ENCODE assay signal across 8 mouse cellular contexts in the genomic region with DNA sequence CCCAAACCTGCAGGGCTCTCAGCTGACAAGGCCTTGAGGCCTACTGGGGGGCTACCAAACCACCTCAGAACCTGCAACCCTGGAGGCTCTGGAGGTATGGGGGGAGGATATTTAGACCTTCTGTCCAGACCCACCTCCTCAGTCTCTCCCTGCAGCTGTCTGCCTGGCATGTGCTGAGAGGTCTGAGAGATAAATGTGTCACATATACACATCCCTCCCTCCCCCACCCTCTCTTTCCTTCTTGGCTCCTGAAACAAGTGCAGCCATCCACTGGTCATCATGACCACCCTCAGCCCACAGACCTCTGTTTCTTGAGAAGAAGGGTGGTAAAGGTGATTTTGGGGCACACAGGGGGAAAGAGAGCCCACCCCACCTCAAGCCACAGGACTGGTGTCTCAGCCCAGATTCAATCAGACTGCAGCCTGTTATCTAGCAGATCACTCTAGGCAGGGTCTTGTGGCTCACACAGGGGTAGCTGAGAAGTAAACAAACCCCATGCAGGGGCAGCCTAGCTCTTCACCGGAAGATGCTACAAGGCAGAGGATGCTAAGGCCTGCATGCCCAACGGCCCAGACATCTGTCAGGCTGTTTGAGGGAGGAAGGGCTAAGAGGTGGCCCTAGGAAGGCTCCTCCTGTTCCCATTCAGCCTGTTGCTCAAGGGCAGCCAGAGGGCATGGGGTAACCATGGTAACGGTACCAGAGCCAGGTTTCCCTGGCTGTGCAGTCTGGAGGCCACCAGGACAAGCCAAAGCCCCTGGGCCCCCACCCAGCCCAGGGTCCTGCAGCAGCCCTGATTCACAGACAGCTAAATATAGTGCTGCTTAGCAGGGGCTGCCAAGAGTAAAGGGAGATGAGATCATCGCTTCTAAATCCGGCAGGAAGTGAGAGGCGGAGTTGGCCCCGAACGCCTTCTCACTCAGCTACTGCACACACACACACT. TPM values are rescaled to one million over a fixed set of nuclear protein-coding genes. Genes with fewer than 3 reads are reported as not detected.
DNase-seq lines count a peak whose midpoint lies in the region; ATAC-seq and TF ChIP-seq lines count a peak whose summit lies in the region.

No protein-coding gene starts in this region.

- peaks cover 23% of the 10 kb centered on the region for H3K4me1 ChIP-seq in hindbrain, embryonic 15.5 days (replicated peaks)
- peaks cover 26% of the 10 kb centered on the region; the same call in 1 of the 2 replicates for H3K4me1 ChIP-seq in lung, postnatal 0 days (ENCODE audit: insufficient read depth, low read depth, low read length)

- ATAC-seq in hindbrain, embryonic 15.5 days (ENCODE audit: low FRiP score, low read depth): peak; percentile 89
- ATAC-seq in lung, postnatal 0 days: peak; percentile 92

- no peak for TF ChIP-seq CTCF in gastrocnemius, adult 2 months (IDR thresholded peaks at IDR 0.05)
- no peak for TF ChIP-seq CTCF in lung, postnatal 0 days (IDR thresholded peaks at IDR 0.05)

- no peaks in the 10 kb centered on the region for H3K9me3 ChIP-seq in hindbrain, embryonic 15.5 days
- H3K9me3 ChIP-seq in lung, postnatal 0 days (ENCODE audit: low read length): no peaks in the 10 kb centered on the region

- DNase-seq in adipocyte (ENCODE audit: low spot score): peak; percentile 82
- peak; percentile 58 to 78 for DNase-seq in cerebellum, postnatal 4 days (ENCODE audit: low spot score in 2 of 2)
- DNase-seq in gastrocnemius, adult 2 months: peak; percentile 89
- peak; percentile 45 to 64 for DNase-seq in layer of hippocampus, postnatal 25 days (ENCODE audit: extremely low spot score in 1 of 2, low spot score in 1 of 2)
- peak; percentile 93 for DNase-seq in lung, postnatal 0 days (ENCODE audit: low spot score)
- peak; percentile 32 for DNase-seq in ovary, postnatal 10 days (ENCODE audit: low spot score)
- DNase-seq in thymus, postnatal 25 days: peak; percentile 69

- H3K27ac ChIP-seq in gastrocnemius, adult 2 months: peak overlapping the region; percentile 87
- H3K27ac ChIP-seq in hindbrain, embryonic 15.5 days (replicated peaks): peak overlapping the region; percentile 67
- peak overlapping the region; percentile 69 for H3K27ac ChIP-seq in lung, postnatal 0 days (ENCODE audit: low read length)

- 11% methylated on average over 8 of the region's 8 CpGs for WGBS in hindbrain, embryonic 15.5 days
- WGBS in lung, postnatal 0 days: 3% methylated on average over 8 of the region's 8 CpGs

- peak; percentile 54; the same call in 1 of the 2 replicates for TF ChIP-seq EP300 in lung, postnatal 0 days (IDR thresholded peaks at IDR 0.05)

- H3K27me3 ChIP-seq in hindbrain, embryonic 15.5 days: no peaks in the 10 kb centered on the region
- no peaks in the 10 kb centered on the region for H3K27me3 ChIP-seq in lung, postnatal 0 days (replicated peaks; ENCODE audit: insufficient read depth, low read length)

- H3K36me3 ChIP-seq in hindbrain, embryonic 15.5 days: no peaks in the 10 kb centered on the region; the same call in 1 of the 2 replicates
- no peaks in the 10 kb centered on the region for H3K36me3 ChIP-seq in lung, postnatal 0 days (ENCODE audit: insufficient read depth, low read length)

- H3K4me2 ChIP-seq in hindbrain, embryonic 15.5 days: no peak overlapping the region
- no peak overlapping the region for H3K4me2 ChIP-seq in lung, postnatal 0 days (replicated peaks; ENCODE audit: low read depth, low read length)

- 0 out of 2 replicates have a peak overlapping the region, but pooled peaks have one; percentile 15 for H3K9ac ChIP-seq in hindbrain, embryonic 15.5 days
- no peak overlapping the region for H3K9ac ChIP-seq in lung, postnatal 0 days (replicated peaks; ENCODE audit: low read depth)

- intact Hi-C loops in gastrocnemius, adult 2 months (cut with DNase I): no loop called here

- H3K4me3 ChIP-seq in gastrocnemius, adult 2 months: peak overlapping the region; percentile 2; the same call in 1 of the 2 replicates
- H3K4me3 ChIP-seq in hindbrain, embryonic 15.5 days: no peak overlapping the region
- H3K4me3 ChIP-seq in lung, postnatal 0 days (ENCODE audit: low read depth, low read length): no peak overlapping the region

RNA-seq across cellular contexts. Expression of a gene that starts 44.6 kb away (rescaled TPM):
- 10 to 100 TPM; 37.0 to 46.7 TPM for total RNA-seq in gastrocnemius, adult 2 months (2021)
- polyA plus RNA-seq in hindbrain, embryonic 15.5 days (2015; fragmentation: Nextera tagmentation; extraction: Ambion mirVana): 89.5 and 93.7 TPM in 2 replicates
- 10 to 100 TPM; 70.2 to 73.0 TPM for total RNA-seq in layer of hippocampus, postnatal 25 days (2021)
- 40.2 and 40.9 TPM in 2 replicates for polyA plus RNA-seq in lung, postnatal 0 days (2015; fragmentation: Nextera tagmentation; extraction: Ambion mirVana)

RNA-seq across cellular contexts. Expression of a gene that starts 50.2 kb away (rescaled TPM):
- 1 to 10 TPM; 1.8 to 7.8 TPM for total RNA-seq in gastrocnemius, adult 2 months (2021)
- 5.7 and 5.8 TPM in 2 replicates for polyA plus RNA-seq in hindbrain, embryonic 15.5 days (2015; fragmentation: Nextera tagmentation; extraction: Ambion mirVana)
- total RNA-seq in layer of hippocampus, postnatal 25 days (2021): 1 to 10 TPM; 1.8 to 3.9 TPM
- polyA plus RNA-seq in lung, postnatal 0 days (2015; fragmentation: Nextera tagmentation; extraction: Ambion mirVana): 1.2 and 2.1 TPM in 2 replicates

Comparison
In these comparisons a context has a peak if more than half of its experiments do, and no peak if none do; other contexts are left out.
1. DNase-seq: peak in every context shown above with its lines; median percentile 93 in lung, postnatal 0 days; 89 in gastrocnemius, adult 2 months; 82 in adipocyte; 69 in thymus, postnatal 25 days; 68 in cerebellum, postnatal 4 days; 54 in layer of hippocampus, postnatal 25 days; 32 in ovary, postnatal 10 days.